Mouse (Mus musculus): ENCODE measurements around the gene Dnase1. TPM values are rescaled to one million over a fixed set of nuclear protein-coding genes. Genes with fewer than 3 reads are reported as not detected.

The Dnase1 gene
- polyA plus RNA-seq, 1 experiment, result 1.5 TPM

DNA sequence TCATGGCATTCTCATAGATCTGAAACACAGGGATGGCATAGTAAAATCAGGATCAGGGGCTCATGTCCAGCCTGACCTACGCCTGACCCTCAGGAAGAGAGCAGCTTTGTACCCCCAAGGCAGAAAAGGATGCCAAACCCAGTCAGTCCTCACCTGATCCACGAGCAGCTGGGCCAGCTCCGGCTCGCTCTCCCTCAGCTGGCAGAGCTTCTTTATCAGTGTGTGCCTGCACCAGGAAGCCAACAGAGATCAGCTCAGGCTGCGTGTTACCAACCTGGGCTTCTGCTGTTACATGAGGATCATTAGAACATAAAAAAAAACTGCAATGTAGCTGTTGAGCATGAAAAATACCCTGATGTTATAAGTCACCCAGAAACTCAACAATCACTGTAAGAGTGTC lies 3.5 kb downstream of the Dnase1 start:
- H3K79me3 ChIP-seq (ENCODE audit: low read depth), result no peaks in the 10 kb centered on the region
- H3K27me3 ChIP-seq (ENCODE audit: control insufficient read depth, insufficient read depth, insufficient read length), result no peaks in the 10 kb centered on the region
- H3K4me3 ChIP-seq (ENCODE audit: insufficient read depth, poor library complexity, severe bottlenecking), result no peak overlapping the region
- TF ChIP-seq CTCF (IDR thresholded peaks at IDR 0.05; ENCODE audit: control insufficient read depth, insufficient read depth, insufficient read length) (no peak), MYOD1 (IDR thresholded peaks at IDR 0.05; ENCODE audit: control insufficient read depth, insufficient read length, low read depth) (no peak), MYOG (IDR thresholded peaks at IDR 0.05; ENCODE audit: control insufficient read depth, extremely low read depth, insufficient read length) (no peak), FOSL1 (IDR thresholded peaks at IDR 0.05; ENCODE audit: insufficient read depth, low read length, poor library complexity, severe bottlenecking) (no peak), MAX (IDR thresholded peaks at IDR 0.05) (no peak), CEBPB (IDR thresholded peaks at IDR 0.05; ENCODE audit: low read depth) (no peak), USF1 (IDR thresholded peaks at IDR 0.05; ENCODE audit: low read depth) (no peak)
- H3ac ChIP-seq (ENCODE audit: control insufficient read depth, insufficient read length, low read depth), result no peak overlapping the region
- no peaks in the 10 kb centered on the region for H3K79me2 ChIP-seq (ENCODE audit: control insufficient read depth, insufficient read depth)
- peaks cover 65% of the 10 kb centered on the region for H3K36me3 ChIP-seq (ENCODE audit: control insufficient read depth, insufficient read depth)

DNA sequence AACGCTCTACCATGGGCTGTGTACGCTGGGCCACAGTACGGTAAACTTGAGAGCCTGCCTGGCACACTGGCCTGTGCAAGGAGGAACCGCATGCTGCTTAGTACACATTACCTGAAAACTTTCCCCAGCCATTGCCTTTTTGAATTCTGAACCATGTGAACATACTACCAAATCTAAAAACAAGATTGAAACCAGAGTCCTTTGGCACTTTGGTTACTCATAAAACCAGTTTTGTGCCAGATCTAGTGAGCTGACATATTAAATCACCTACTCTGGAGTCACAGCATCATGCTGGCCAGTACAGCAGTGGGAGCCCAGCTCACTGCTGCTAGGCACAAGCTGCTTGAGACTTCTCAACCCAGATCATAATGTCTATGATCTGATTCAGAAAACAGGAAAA lies 4.9 kb downstream of the Dnase1 start:
- Histone ChIP-seq H3K36me3 (ENCODE audit: control insufficient read depth, insufficient read depth) (peaks cover 73% of the 10 kb centered on the region), H3K79me2 (ENCODE audit: control insufficient read depth, insufficient read depth) (no peaks in the 10 kb centered on the region), H3K27me3 (ENCODE audit: control insufficient read depth, insufficient read depth, insufficient read length) (no peaks in the 10 kb centered on the region), H3K79me3 (ENCODE audit: low read depth) (no peaks in the 10 kb centered on the region), H3K4me3 (ENCODE audit: insufficient read depth, poor library complexity, severe bottlenecking) (no peak overlapping the region), H3ac (ENCODE audit: control insufficient read depth, insufficient read length, low read depth) (no peak overlapping the region)
- no peak for TF ChIP-seq MYOD1 (IDR thresholded peaks at IDR 0.05; ENCODE audit: control insufficient read depth, insufficient read length, low read depth)
- no peak for TF ChIP-seq MYOG (IDR thresholded peaks at IDR 0.05; ENCODE audit: control insufficient read depth, extremely low read depth, insufficient read length)
- TF ChIP-seq MAX (IDR thresholded peaks at IDR 0.05), result no peak
- TF ChIP-seq CEBPB (IDR thresholded peaks at IDR 0.05; ENCODE audit: low read depth), result no peak
- no peak for TF ChIP-seq CTCF (IDR thresholded peaks at IDR 0.05; ENCODE audit: control insufficient read depth, insufficient read depth, insufficient read length)
- no peak for TF ChIP-seq FOSL1 (IDR thresholded peaks at IDR 0.05; ENCODE audit: insufficient read depth, low read length, poor library complexity, severe bottlenecking)
- no peak for TF ChIP-seq USF1 (IDR thresholded peaks at IDR 0.05; ENCODE audit: low read depth)

DNA sequence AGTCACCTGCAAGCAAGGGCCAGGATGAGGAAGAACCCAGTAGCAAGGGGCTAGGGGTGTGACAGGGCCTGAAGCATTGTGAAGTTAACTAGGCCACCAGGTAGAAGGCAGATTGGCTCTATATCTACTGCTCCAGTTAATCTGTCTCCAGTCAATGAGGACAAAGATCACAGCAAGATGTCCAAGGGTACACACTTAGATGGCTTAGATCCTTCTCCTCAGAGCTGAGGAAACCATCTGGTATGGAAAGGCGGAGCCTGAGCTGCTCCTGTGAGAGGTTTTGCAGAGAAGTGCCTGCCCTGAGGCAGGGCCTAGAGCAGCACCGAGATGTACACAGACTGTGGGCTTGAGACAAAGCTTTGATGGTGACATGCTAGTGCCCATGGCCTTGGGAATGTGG lies 7.4 kb downstream of the Dnase1 start:
- no peaks in the 10 kb centered on the region for H3K27me3 ChIP-seq (ENCODE audit: control insufficient read depth, insufficient read depth, insufficient read length)
- no peak for TF ChIP-seq FOSL1 (IDR thresholded peaks at IDR 0.05; ENCODE audit: insufficient read depth, low read length, poor library complexity, severe bottlenecking)
- no peak for TF ChIP-seq MAX (IDR thresholded peaks at IDR 0.05)
- TF ChIP-seq USF1 (IDR thresholded peaks at IDR 0.05; ENCODE audit: low read depth), result no peak
- TF ChIP-seq MYOD1 (IDR thresholded peaks at IDR 0.05; ENCODE audit: control insufficient read depth, insufficient read length, low read depth), result no peak
- TF ChIP-seq CEBPB (IDR thresholded peaks at IDR 0.05; ENCODE audit: low read depth), result no peak
- TF ChIP-seq CTCF (IDR thresholded peaks at IDR 0.05; ENCODE audit: control insufficient read depth, insufficient read depth, insufficient read length), result no peak
- TF ChIP-seq MYOG (IDR thresholded peaks at IDR 0.05; ENCODE audit: control insufficient read depth, extremely low read depth, insufficient read length), result no peak
- H3K4me3 ChIP-seq (ENCODE audit: insufficient read depth, poor library complexity, severe bottlenecking), result no peak overlapping the region
- no peak overlapping the region for H3ac ChIP-seq (ENCODE audit: control insufficient read depth, insufficient read length, low read depth)
- H3K79me2 ChIP-seq (ENCODE audit: control insufficient read depth, insufficient read depth), result no peaks in the 10 kb centered on the region
- no peaks in the 10 kb centered on the region for H3K79me3 ChIP-seq (ENCODE audit: low read depth)
- peaks cover 74% of the 10 kb centered on the region for H3K36me3 ChIP-seq (ENCODE audit: control insufficient read depth, insufficient read depth)

DNA sequence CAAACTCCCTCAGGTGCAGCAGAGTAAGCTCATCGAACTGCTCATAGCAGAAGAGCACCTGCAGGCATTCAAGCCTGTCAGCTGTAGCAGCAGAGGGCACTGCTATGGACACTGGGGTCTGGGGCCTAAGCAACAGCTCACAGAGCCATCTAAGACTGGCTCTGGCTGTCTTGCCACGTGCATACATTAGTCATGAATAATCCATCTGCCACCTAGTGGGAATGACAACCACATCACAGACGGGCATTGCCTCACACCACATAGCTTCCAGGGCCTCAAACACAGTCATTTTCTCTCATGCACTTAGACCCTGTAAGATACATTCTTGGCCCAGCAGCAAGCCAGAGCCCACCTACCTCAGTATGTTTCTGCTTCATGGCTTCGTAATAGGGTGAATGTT lies 8.8 kb downstream of the Dnase1 start:
- H3K27me3 ChIP-seq (ENCODE audit: control insufficient read depth, insufficient read depth, insufficient read length), result no peaks in the 10 kb centered on the region
- no peak overlapping the region for H3K4me3 ChIP-seq (ENCODE audit: insufficient read depth, poor library complexity, severe bottlenecking)
- H3K36me3 ChIP-seq (ENCODE audit: control insufficient read depth, insufficient read depth), result peaks cover 72% of the 10 kb centered on the region
- TF ChIP-seq CTCF (IDR thresholded peaks at IDR 0.05; ENCODE audit: control insufficient read depth, insufficient read depth, insufficient read length), result no peak
- no peak for TF ChIP-seq USF1 (IDR thresholded peaks at IDR 0.05; ENCODE audit: low read depth)
- TF ChIP-seq FOSL1 (IDR thresholded peaks at IDR 0.05; ENCODE audit: insufficient read depth, low read length, poor library complexity, severe bottlenecking), result no peak
- no peak for TF ChIP-seq MYOD1 (IDR thresholded peaks at IDR 0.05; ENCODE audit: control insufficient read depth, insufficient read length, low read depth)
- TF ChIP-seq MYOG (IDR thresholded peaks at IDR 0.05; ENCODE audit: control insufficient read depth, extremely low read depth, insufficient read length), result no peak
- no peak for TF ChIP-seq MAX (IDR thresholded peaks at IDR 0.05)
- TF ChIP-seq CEBPB (IDR thresholded peaks at IDR 0.05; ENCODE audit: low read depth), result no peak
- no peak overlapping the region for H3ac ChIP-seq (ENCODE audit: control insufficient read depth, insufficient read length, low read depth)
- no peaks in the 10 kb centered on the region for H3K79me3 ChIP-seq (ENCODE audit: low read depth)
- H3K79me2 ChIP-seq (ENCODE audit: control insufficient read depth, insufficient read depth), result no peaks in the 10 kb centered on the region

- no peaks in the 10 kb centered on the region for H3K27me3 ChIP-seq (ENCODE audit: control insufficient read depth, insufficient read depth, insufficient read length)
- no peak overlapping the region for H3ac ChIP-seq (ENCODE audit: control insufficient read depth, insufficient read length, low read depth)
- peaks cover 73% of the 10 kb centered on the region for H3K36me3 ChIP-seq (ENCODE audit: control insufficient read depth, insufficient read depth)
- no peaks in the 10 kb centered on the region for H3K79me3 ChIP-seq (ENCODE audit: low read depth)
- TF ChIP-seq MYOD1 (IDR thresholded peaks at IDR 0.05; ENCODE audit: control insufficient read depth, insufficient read length, low read depth) (no peak), USF1 (IDR thresholded peaks at IDR 0.05; ENCODE audit: low read depth) (no peak), FOSL1 (IDR thresholded peaks at IDR 0.05; ENCODE audit: insufficient read depth, low read length, poor library complexity, severe bottlenecking) (no peak), MYOG (IDR thresholded peaks at IDR 0.05; ENCODE audit: control insufficient read depth, extremely low read depth, insufficient read length) (no peak), CTCF (IDR thresholded peaks at IDR 0.05; ENCODE audit: control insufficient read depth, insufficient read depth, insufficient read length) (no peak), CEBPB (IDR thresholded peaks at IDR 0.05; ENCODE audit: low read depth) (no peak), MAX (IDR thresholded peaks at IDR 0.05) (no peak)
- H3K79me2 ChIP-seq (ENCODE audit: control insufficient read depth, insufficient read depth), result no peaks in the 10 kb centered on the region
- H3K4me3 ChIP-seq (ENCODE audit: insufficient read depth, poor library complexity, severe bottlenecking), result no peak overlapping the region
Measured at GRCm38 (mm10) chr16:4052601-4053000, 15.9 kb downstream of the Dnase1 start.

- no peaks in the 10 kb centered on the region for H3K79me3 ChIP-seq (ENCODE audit: low read depth)
- no peaks in the 10 kb centered on the region for H3K79me2 ChIP-seq (ENCODE audit: control insufficient read depth, insufficient read depth)
- H3ac ChIP-seq (ENCODE audit: control insufficient read depth, insufficient read length, low read depth), result no peak overlapping the region
- peaks cover 71% of the 10 kb centered on the region for H3K36me3 ChIP-seq (ENCODE audit: control insufficient read depth, insufficient read depth)
- TF ChIP-seq MYOG (IDR thresholded peaks at IDR 0.05; ENCODE audit: control insufficient read depth, extremely low read depth, insufficient read length) (no peak), CTCF (IDR thresholded peaks at IDR 0.05; ENCODE audit: control insufficient read depth, insufficient read depth, insufficient read length) (no peak), CEBPB (IDR thresholded peaks at IDR 0.05; ENCODE audit: low read depth) (no peak), USF1 (IDR thresholded peaks at IDR 0.05; ENCODE audit: low read depth) (no peak), MAX (IDR thresholded peaks at IDR 0.05) (no peak), FOSL1 (IDR thresholded peaks at IDR 0.05; ENCODE audit: insufficient read depth, low read length, poor library complexity, severe bottlenecking) (no peak), MYOD1 (IDR thresholded peaks at IDR 0.05; ENCODE audit: control insufficient read depth, insufficient read length, low read depth) (no peak)
- no peaks in the 10 kb centered on the region for H3K27me3 ChIP-seq (ENCODE audit: control insufficient read depth, insufficient read depth, insufficient read length)
- H3K4me3 ChIP-seq (ENCODE audit: insufficient read depth, poor library complexity, severe bottlenecking), result no peak overlapping the region
Measured at GRCm38 (mm10) chr16:4053811-4054210, 17.1 kb downstream of the Dnase1 start.

Data from C2C12 (cell line).